ENCODE assay signal across 25 mouse cellular contexts in the genomic region with DNA sequence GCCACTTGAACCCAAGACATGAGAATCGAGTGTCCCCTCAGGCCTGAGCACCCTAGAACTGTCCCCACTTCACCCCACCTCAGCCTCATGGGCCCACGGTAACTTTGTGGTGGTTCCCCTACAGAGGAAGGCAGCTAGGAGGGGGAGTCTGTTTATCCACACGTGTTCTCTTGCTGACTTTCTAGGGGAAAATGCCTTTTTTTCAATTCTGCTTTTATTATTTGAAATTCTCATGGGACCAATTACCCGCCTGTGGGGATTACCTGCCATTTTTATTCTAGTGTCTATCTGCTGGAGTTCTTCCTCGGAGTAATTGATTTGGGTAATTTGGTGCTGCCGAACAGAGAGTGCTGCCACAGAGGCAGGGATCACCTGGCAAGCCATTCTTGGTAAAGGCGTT. TPM values are rescaled to one million over a fixed set of nuclear protein-coding genes. Genes with fewer than 3 reads are reported as not detected.
DNase-seq lines count a peak whose midpoint lies in the region; ATAC-seq and TF ChIP-seq lines count a peak whose summit lies in the region.
"Had no signal": no experiment of that assay in that cellular context is flagged by ENCODE, and none has a peak within 500 bp of the region (broad histone marks: within the 10 kb centered on the region; RNA-seq: fewer than 3 reads in every experiment).

No protein-coding gene starts in this region.

- intact Hi-C loops in left cerebral cortex, postnatal 36 days (cut with DNase I) = no loop called here

- peak overlapping the region; percentile 63 for H3K27ac ChIP-seq in heart, embryonic 10.5 days
- peak overlapping the region; percentile 86; the same call in 1 of the 2 replicates for H3K27ac ChIP-seq in heart, embryonic 15.5 days
- no peak overlapping the region for H3K27ac ChIP-seq in CH12.LX (ENCODE audit: insufficient read depth, low read depth)
- H3K27ac ChIP-seq: embryonic facial prominence, embryonic 10.5 days; embryonic facial prominence, embryonic 13.5 days; forebrain, embryonic 13.5 days; hindbrain, embryonic 15.5 days had no signal

- H3K4me2 ChIP-seq in heart, embryonic 15.5 days = no peak overlapping the region
- H3K4me2 ChIP-seq in CH12.LX (ENCODE audit: insufficient read depth, low read depth, poor library complexity, severe bottlenecking) = no peak overlapping the region
- H3K4me2 ChIP-seq: embryonic facial prominence, embryonic 13.5 days; forebrain, embryonic 13.5 days; hindbrain, embryonic 15.5 days had no signal

- H3K9me3 ChIP-seq in heart, embryonic 10.5 days = no peaks in the 10 kb centered on the region
- H3K9me3 ChIP-seq in heart, embryonic 15.5 days (replicated peaks) = no peaks in the 10 kb centered on the region
- H3K9me3 ChIP-seq in CH12.LX (replicated peaks; ENCODE audit: low read length) = no peaks in the 10 kb centered on the region
- H3K9me3 ChIP-seq: embryonic facial prominence, embryonic 10.5 days; embryonic facial prominence, embryonic 13.5 days; forebrain, embryonic 13.5 days; G1E; hindbrain, embryonic 15.5 days had no signal

- H3K79me2 ChIP-seq in CH12.LX (replicated peaks; ENCODE audit: control insufficient read depth, extremely low read depth, insufficient read depth, poor library complexity, severe bottlenecking) = no peaks in the 10 kb centered on the region

- peak; percentile 59 for TF ChIP-seq EP300 in CH12.LX (IDR thresholded peaks at IDR 0.05; ENCODE audit: low read length)

- H3K4me1 ChIP-seq in heart, embryonic 10.5 days = peaks cover 99% of the 10 kb centered on the region
- H3K4me1 ChIP-seq in heart, embryonic 15.5 days (replicated peaks) = peaks cover 99% of the 10 kb centered on the region
- peaks cover 16 to 80% of the 10 kb centered on the region in 2 experiments for H3K4me1 ChIP-seq in CH12.LX (ENCODE audit: control insufficient read depth in 1 of 2, insufficient read depth in 2 of 2)

- dilution Hi-C loops in CH12.LX (cut with MboI; ENCODE audit: extremely low pct_ligation_motif_present, extremely low pct_unique_long_range_greater_than_20kb, low sequenced_read_pairs) = no loop called here

- no peak for DNase-seq in heart, embryonic 10.5 days (ENCODE audit: low spot score)
- DNase-seq in heart, adult 8-10 months (ENCODE audit: low spot score) = no peak
- no peak for DNase-seq in heart, adult 18-20 months
- DNase-seq in CH12.LX (ENCODE audit: extremely low read depth) = peak; percentile 59
- DNase-seq in splenic B cell, adult 2 months (ENCODE audit: low read depth, low spot score) = peak; percentile 34
- no peak for DNase-seq in left cerebral cortex, postnatal 36 days (ENCODE audit: low spot score in 2 of 2)
- DNase-seq: adrenal gland, postnatal 10 days; adrenal gland, postnatal 36 days; cerebellum, adult 11 months; cerebellum, adult 2 months; cerebellum, adult 9-11 months; cerebellum, postnatal 36 days; embryo, embryonic 11 days; gastrocnemius, postnatal 25 days; kidney, adult 2 months had no signal

- 0 out of 2 replicates have a peak, but pooled peaks cover 7% of the 10 kb centered on the region for H3K36me3 ChIP-seq in heart, embryonic 10.5 days
- no peaks in the 10 kb centered on the region for H3K36me3 ChIP-seq in heart, embryonic 15.5 days
- no peaks in the 10 kb centered on the region for H3K36me3 ChIP-seq in CH12.LX (replicated peaks in 1 of 2; ENCODE audit: control insufficient read depth in 1 of 2, insufficient read depth in 1 of 2, low read length in 1 of 2)
- H3K36me3 ChIP-seq in splenic B cell, adult 2 months (ENCODE audit: control insufficient read depth, insufficient read depth, low read length, poor library complexity, severe bottlenecking) = no peaks in the 10 kb centered on the region
- H3K36me3 ChIP-seq: embryonic facial prominence, embryonic 10.5 days; embryonic facial prominence, embryonic 13.5 days; G1E; hindbrain, embryonic 15.5 days had no signal

- H3K9ac ChIP-seq in heart, embryonic 15.5 days = no peak overlapping the region
- no peak overlapping the region for H3K9ac ChIP-seq in CH12.LX (ENCODE audit: insufficient read depth, low read depth)
- H3K9ac ChIP-seq: embryonic facial prominence, embryonic 13.5 days; forebrain, embryonic 13.5 days; hindbrain, embryonic 15.5 days had no signal

- H3K27me3 ChIP-seq in heart, embryonic 10.5 days (ENCODE audit: insufficient read depth, poor library complexity, severe bottlenecking) = no peaks in the 10 kb centered on the region
- no peaks in the 10 kb centered on the region for H3K27me3 ChIP-seq in heart, embryonic 15.5 days
- H3K27me3 ChIP-seq in CH12.LX (replicated peaks) = peaks cover 8% of the 10 kb centered on the region
- H3K27me3 ChIP-seq in splenic B cell, adult 2 months (ENCODE audit: control insufficient read depth, insufficient read depth, low read length, poor library complexity, severe bottlenecking) = no peaks in the 10 kb centered on the region
- H3K27me3 ChIP-seq: hindbrain, embryonic 15.5 days; Patski had no signal

- in situ Hi-C loops in CH12.LX (cut with MboI; ENCODE audit: low pct_ligation_motif_present, low pct_unique_long_range_greater_than_20kb, low sequenced_read_pairs) = no loop called here

- TF ChIP-seq POLR2A in CH12.LX (IDR thresholded peaks at IDR 0.05; ENCODE audit: low read depth, low read length) = no peak

- WGBS in heart, embryonic 10.5 days = 75% methylated on average over 7 of the region's 7 CpGs
- 73% methylated on average over 7 of the region's 7 CpGs for WGBS in heart, embryonic 15.5 days

- TF ChIP-seq CTCF in CH12.LX (conservative IDR thresholded peaks at IDR 0.05 in 1 of 2, IDR thresholded peaks at IDR 0.05 in 1 of 2; ENCODE audit: low read depth in 2 of 2, low read length in 2 of 2) = no peak

- ATAC-seq in heart, embryonic 15.5 days (replicated peaks; ENCODE audit: insufficient number of reproducible peaks, insufficient read depth, low FRiP score, low read depth) = no peak
- ATAC-seq: forebrain, embryonic 13.5 days; forebrain, embryonic 16.5 days; intestine, postnatal 0 days; Patski had no signal

- no peak overlapping the region for H3K4me3 ChIP-seq in heart, embryonic 10.5 days
- H3K4me3 ChIP-seq in heart, embryonic 15.5 days = no peak overlapping the region
- H3K4me3 ChIP-seq in CH12.LX (replicated peaks in 1 of 3; ENCODE audit: low read depth in 2 of 3, low read length in 2 of 3, poor library complexity in 1 of 3) = no peak overlapping the region
- H3K4me3 ChIP-seq: embryonic facial prominence, embryonic 10.5 days; embryonic facial prominence, embryonic 13.5 days; erythroblast, embryonic 14.5 days; forebrain, embryonic 13.5 days; hindbrain, embryonic 15.5 days had no signal

- TF ChIP-seq RAD21 in CH12.LX (IDR thresholded peaks at IDR 0.05; ENCODE audit: low read depth, low read length) = no peak

TF ChIP-seq in CH12.LX, 34 proteins besides CTCF, POLR2A, EP300 and RAD21 (continues in another document):
- no peak for TF ChIP-seq ELF1 (IDR thresholded peaks at IDR 0.05; ENCODE audit: low read depth, low read length)
- peak; percentile 46; the same call in 1 of the 2 replicates for TF ChIP-seq ZNF384 (IDR thresholded peaks at IDR 0.05; ENCODE audit: low read depth, low read length)
- TF ChIP-seq JUND (conservative IDR thresholded peaks at IDR 0.05; ENCODE audit: low read depth, low read length) = no peak
- 0 out of 2 replicates have a peak, but pooled peaks have one; percentile 21 for TF ChIP-seq MEF2A (IDR thresholded peaks at IDR 0.05; ENCODE audit: borderline replicate concordance, low read depth, low read length)
- peak; percentile 81 for TF ChIP-seq BHLHE40 (IDR thresholded peaks at IDR 0.05; ENCODE audit: low read depth, low read length)
- no peak for TF ChIP-seq PAX5 (IDR thresholded peaks at IDR 0.05; ENCODE audit: low read length)
- TF ChIP-seq MAZ (IDR thresholded peaks at IDR 0.05; ENCODE audit: low read depth, low read length) = no peak
- TF ChIP-seq ZKSCAN1 (IDR thresholded peaks at IDR 0.05; ENCODE audit: borderline replicate concordance, low read depth, low read length) = no peak
- TF ChIP-seq CHD2 (IDR thresholded peaks at IDR 0.05; ENCODE audit: low read length) = no peak
- no peak for TF ChIP-seq USF2 (conservative IDR thresholded peaks at IDR 0.05; ENCODE audit: low read depth, low read length)
- no peak for TF ChIP-seq USF1 (IDR thresholded peaks at IDR 0.05; ENCODE audit: low read depth, low read length)
- TF ChIP-seq MAX (IDR thresholded peaks at IDR 0.05; ENCODE audit: low read length) = no peak
- no peak for TF ChIP-seq MXI1 (IDR thresholded peaks at IDR 0.05; ENCODE audit: low read depth, low read length)
- TF ChIP-seq GABPA (IDR thresholded peaks at IDR 0.05; ENCODE audit: insufficient replicate concordance, low read depth, low read length) = no peak
- TF ChIP-seq E2F4 (IDR thresholded peaks at IDR 0.05; ENCODE audit: insufficient replicate concordance, low read depth, low read length) = no peak
- peak; percentile 39 for TF ChIP-seq ETS1 (conservative IDR thresholded peaks at IDR 0.05; ENCODE audit: low read depth, low read length)
- TF ChIP-seq RCOR1 (conservative IDR thresholded peaks at IDR 0.05; ENCODE audit: low read depth, low read length) = no peak
- TF ChIP-seq TBP (conservative IDR thresholded peaks at IDR 0.05; ENCODE audit: low read depth, low read length) = no peak
- no peak for TF ChIP-seq SIN3A (IDR thresholded peaks at IDR 0.05; ENCODE audit: low read length)
- TF ChIP-seq HCFC1 (IDR thresholded peaks at IDR 0.05; ENCODE audit: low read depth, low read length) = no peak
- TF ChIP-seq NRF1 (IDR thresholded peaks at IDR 0.05; ENCODE audit: low read depth, low read length) = no peak
- no peak for TF ChIP-seq NELFE (IDR thresholded peaks at IDR 0.05; ENCODE audit: low read depth, low read length)
- TF ChIP-seq KAT2A (IDR thresholded peaks at IDR 0.05; ENCODE audit: insufficient replicate concordance, low read length) = no peak
- no peak for TF ChIP-seq MAFK (IDR thresholded peaks at IDR 0.05; ENCODE audit: insufficient replicate concordance, low read length)
- no peak for TF ChIP-seq UBTF (IDR thresholded peaks at IDR 0.05; ENCODE audit: low read depth, low read length)
- TF ChIP-seq TCF12 (IDR thresholded peaks at IDR 0.05; ENCODE audit: low read depth, low read length) = no peak
- TF ChIP-seq SMC3 (IDR thresholded peaks at IDR 0.05; ENCODE audit: low read depth, low read length) = no peak
- TF ChIP-seq IRF4 (IDR thresholded peaks at IDR 0.05; ENCODE audit: low read depth, low read length) = peak; percentile 34; the same call in 1 of the 2 replicates

RNA-seq across cellular contexts. Expression of a gene that starts 35.8 kb away (rescaled TPM):
- 47.6 and 49.0 TPM in 2 replicates for polyA plus RNA-seq in heart, embryonic 10.5 days (2016; fragmentation: Nextera tagmentation; extraction: Ambion mirVana)
- total RNA-seq in heart, adult 8-10 months (2022) = 10 to 100 TPM; 41.4 to 47.5 (median 46.5) TPM
- polyA plus RNA-seq in heart, embryonic 15.5 days (2015; fragmentation: Nextera tagmentation; extraction: Ambion mirVana) = 44.0 and 46.9 TPM in 2 replicates
- total RNA-seq in heart, adult 18-20 months (2021) = 10 to 100 TPM; 42.4 to 44.1 TPM
- total RNA-seq in CH12.LX (2012; rRNA removed) = 13.7 and 15.6 TPM in 2 replicates
- 4.3 and 4.9 TPM in 2 replicates for total RNA-seq in CH12.LX (2014; rRNA removed)
- 7.5 and 7.8 TPM in 2 replicates for polyA plus RNA-seq in CH12.LX (2012; ENCODE audit: insufficient read length, low read depth)
- 100 to 1,000 TPM; 144 to 156 TPM for total RNA-seq in left cerebral cortex, postnatal 36 days (2021)

Comparison
In these comparisons a context has a peak if more than half of its experiments do, and no peak if none do; other contexts are left out.
1. DNase-seq: peak in CH12.LX (single experiment) and splenic B cell, adult 2 months (single experiment); none in heart, embryonic 10.5 days (single experiment), heart, adult 8-10 months (single experiment), heart, adult 18-20 months (0 of 2) and left cerebral cortex, postnatal 36 days (0 of 2).